Mouse (Mus musculus) Patski (cell line): ENCODE measurements at regions not wholly inside any gene's neighbourhood (a gene's known extent, or its start where the extent isn't known, plus 50 kb on each side); places are given as distances from the start of the nearest gene placed in this dataset.

Experiments
- ATAC-seq: fragments of 100-300 bp; one replicate; pipeline ENCODE4 v1.8.0; 2021
- CTCF ChIA-PET: fragments of 350-600 bp; sonication (Branson Sonifier 250); formaldehyde crosslinking; loops from one replicate; lab custom pipeline; 2022; ENCODE audit warnings: inconsistent platforms; lab: Charles Lee
- POLR2A ChIA-PET: fragments of 350-600 bp; sonication (Branson Sonifier 250); formaldehyde crosslinking; loops from one replicate; lab custom pipeline; 2022; ENCODE audit warnings: antibody characterized with exemption, inconsistent platforms; lab: Charles Lee
- DNase-seq: peaks from one replicate; pipeline ENCODE4 v3.0.0-alpha.2; 2011; ENCODE audit warnings: low read depth, low spot score
- H3K27me3 ChIP-seq: fragments of 371-371 bp; one replicate; pipeline ENCODE4 v1.5.1; 2021
- CTCF ChIP-seq: fragments of 100-300 bp; IDR thresholded peaks from one replicate; pipeline ENCODE4 v1.5.1; 2021
- in situ Hi-C: fragments of 300-500 bp; cut with MboI; formaldehyde crosslinking; loops from 3 replicates; pipeline ENCODE4 v1.11.1; 2018; ENCODE audit warnings: low pct_unique_long_range_greater_than_20kb, mixed read lengths

GRCm38 (mm10) chr2:27812946-27813345 lies 73.3 kb upstream of the Col5a1 start:
- in situ Hi-C loops, result loop anchor here (5.0 kb wide), 1 partner anchor 49 kb away; no protein-coding TSS in a partner anchor
- ChIA-PET CTCF (interaction anchor here (1.0 kb wide), 1 partner anchor 13 kb away, joined by 3 read pairs; no protein-coding TSS in a partner anchor), POLR2A (no interaction called here)
- no peak for DNase-seq
- peak; percentile 48 for ATAC-seq
- no peaks in the 10 kb centered on the region for H3K27me3 ChIP-seq
- TF ChIP-seq CTCF, result no peak

GRCm38 (mm10) chr2:27813370-27813769 lies 72.9 kb upstream of the Col5a1 start:
- ATAC-seq (peak; percentile 28), DNase-seq (no peak)
- no peaks in the 10 kb centered on the region for H3K27me3 ChIP-seq
- TF ChIP-seq CTCF, result no peak
- in situ Hi-C loops, result loop anchor here (5.0 kb wide), 1 partner anchor 49 kb away; no protein-coding TSS in a partner anchor
- POLR2A ChIA-PET, result no interaction called here
- CTCF ChIA-PET, result interaction anchor here (1.0 to 1.2 kb wide), 2 partner anchors 13 to 44 kb away, joined by 3 to 4 read pairs; no protein-coding TSS in a partner anchor

GRCm38 (mm10) chr2:27818656-27819055 lies 67.6 kb upstream of the Col5a1 start:
- DNase-seq (no peak), ATAC-seq (no peak)
- in situ Hi-C loops, result no loop called here
- TF ChIP-seq CTCF, result no peak
- POLR2A ChIA-PET, result interaction anchor here (1.3 kb wide), 1 partner anchor 9 kb away, joined by 3 read pairs; no protein-coding TSS in a partner anchor
- CTCF ChIA-PET, result no interaction called here
- no peaks in the 10 kb centered on the region for H3K27me3 ChIP-seq

GRCm38 (mm10) chr2:27826826-27827225 lies 59.4 kb upstream of the Col5a1 start:
- DNase-seq (no peak), ATAC-seq (no peak)
- H3K27me3 ChIP-seq, result no peaks in the 10 kb centered on the region
- ChIA-PET POLR2A (no interaction called here), CTCF (interaction anchor here (0.8 to 1.1 kb wide), 4 partner anchors 14 to 76 kb away, joined by 3 read pairs; no protein-coding TSS in a partner anchor)
- no peak for TF ChIP-seq CTCF
- in situ Hi-C loops, result no loop called here

GRCm38 (mm10) chr2:27827582-27827981 lies 58.6 kb upstream of the Col5a1 start:
- H3K27me3 ChIP-seq, result no peaks in the 10 kb centered on the region
- TF ChIP-seq CTCF, result no peak
- ATAC-seq (no peak), DNase-seq (no peak)
- ChIA-PET POLR2A (interaction anchor here (1.6 to 1.9 kb wide), 2 partner anchors 9 to 59 kb away, joined by 3 to 5 read pairs; partner anchors contain the start of gene Col5a1), CTCF (interaction anchor here (0.9 to 1.0 kb wide), 2 partner anchors 11 to 15 kb away, joined by 3 to 4 read pairs; no protein-coding TSS in a partner anchor)
- in situ Hi-C loops, result no loop called here

GRCm38 (mm10) chr2:27828237-27828636 lies 58.0 kb upstream of the Col5a1 start:
- DNase-seq, result no peak
- ChIA-PET POLR2A (interaction anchor here (1.6 to 1.9 kb wide), 2 partner anchors 9 to 58 kb away, joined by 3 to 5 read pairs; partner anchors contain the start of gene Col5a1), CTCF (interaction anchor here (1.0 to 1.7 kb wide), 2 partner anchors 12 to 17 kb away, joined by 4 read pairs; no protein-coding TSS in a partner anchor)
- in situ Hi-C loops, result no loop called here
- TF ChIP-seq CTCF, result no peak
- ATAC-seq, result no peak
- no peaks in the 10 kb centered on the region for H3K27me3 ChIP-seq

- DNase-seq (no peak), ATAC-seq (no peak)
- POLR2A ChIA-PET, result no interaction called here
- in situ Hi-C loops, result no loop called here
- H3K27me3 ChIP-seq, result no peaks in the 10 kb centered on the region
- CTCF ChIA-PET, result interaction anchor here (1.0 to 1.7 kb wide), 2 partner anchors 9 to 16 kb away, joined by 3 to 4 read pairs; no protein-coding TSS in a partner anchor
- no peak for TF ChIP-seq CTCF
Observed at GRCm38 (mm10) chr2:27829551-27829950, 56.7 kb upstream of the Col5a1 start.

GRCm38 (mm10) chr2:27834971-27835370 lies 51.3 kb upstream of the Col5a1 start:
- in situ Hi-C loops, result no loop called here
- DNase-seq, result no peak
- ChIA-PET POLR2A (no interaction called here), CTCF (no interaction called here)
- ATAC-seq, result no peak
- no peaks in the 10 kb centered on the region for H3K27me3 ChIP-seq
- TF ChIP-seq CTCF, result no peak

- ATAC-seq, result no peak
Observed at GRCm38 (mm10) chr2:27835758-27836460, 50.3 kb upstream of the Col5a1 start.

More at GRCm38 (mm10) chr2:27835758-27836460, 50.3 kb upstream of the Col5a1 start:
- TF ChIP-seq CTCF, result no peak
- no peak for DNase-seq
- H3K27me3 ChIP-seq, result no peaks in the 10 kb centered on the region
- CTCF ChIA-PET, result no interaction called here
- POLR2A ChIA-PET, result no interaction called here
- in situ Hi-C loops, result no loop called here
